Mouse (Mus musculus): ENCODE measurements at regions not wholly inside any gene's neighbourhood (a gene's known extent, or its start where the extent isn't known, plus 50 kb on each side); places are given as distances from the start of the nearest gene placed in this dataset.

DNA sequence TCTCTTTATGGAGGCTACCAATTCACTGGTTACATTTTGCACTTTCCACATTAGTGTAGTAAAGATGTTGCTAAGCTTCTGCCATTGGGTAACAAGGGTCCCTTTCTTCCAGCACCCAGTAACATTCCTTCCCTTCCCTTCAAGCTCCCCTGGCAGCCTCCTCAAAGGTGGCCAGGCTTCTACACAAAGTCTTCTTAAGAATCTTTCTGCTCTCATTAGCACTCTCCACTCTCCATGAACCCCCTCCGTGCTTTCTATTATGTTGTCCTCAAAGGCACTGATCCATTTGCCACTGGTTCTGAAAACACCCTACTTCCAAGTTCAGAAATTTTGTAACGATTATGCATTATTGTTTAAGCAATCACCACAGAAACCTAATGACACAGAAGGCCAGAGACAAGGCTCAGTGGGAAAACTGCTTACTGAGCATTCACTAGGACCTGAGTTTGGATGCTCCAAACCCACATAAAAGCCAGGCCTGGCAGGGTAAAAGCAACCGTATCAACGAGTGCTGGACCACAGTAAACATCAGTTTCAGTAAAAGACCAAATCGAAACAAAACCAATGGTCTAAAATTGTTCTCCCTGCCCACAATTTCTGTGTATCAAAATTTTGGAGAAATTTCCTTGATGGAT lies 522.6 kb downstream of the Gja1 start:
- no peak for DNase-seq

DNA sequence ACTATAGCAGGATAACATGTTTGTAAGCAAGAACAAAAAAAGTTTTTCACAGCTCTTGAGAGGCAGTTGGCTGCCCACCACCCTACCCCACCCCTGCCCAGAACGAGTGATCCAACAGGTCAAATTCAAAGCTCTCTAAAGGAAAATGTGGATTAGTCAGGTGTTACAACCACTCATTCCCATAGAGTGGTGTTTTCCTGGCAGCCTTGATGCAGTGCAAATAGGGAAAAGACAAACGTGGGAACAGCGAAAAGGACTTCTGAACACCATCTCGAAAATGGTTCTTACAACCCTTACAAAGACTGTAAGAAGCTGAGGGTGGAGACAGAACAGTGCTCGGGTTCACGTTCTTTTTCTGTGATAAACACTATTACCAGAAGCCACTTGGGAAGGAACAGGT lies 523.8 kb downstream of the Gja1 start:
- DNase-seq = no peak

DNA sequence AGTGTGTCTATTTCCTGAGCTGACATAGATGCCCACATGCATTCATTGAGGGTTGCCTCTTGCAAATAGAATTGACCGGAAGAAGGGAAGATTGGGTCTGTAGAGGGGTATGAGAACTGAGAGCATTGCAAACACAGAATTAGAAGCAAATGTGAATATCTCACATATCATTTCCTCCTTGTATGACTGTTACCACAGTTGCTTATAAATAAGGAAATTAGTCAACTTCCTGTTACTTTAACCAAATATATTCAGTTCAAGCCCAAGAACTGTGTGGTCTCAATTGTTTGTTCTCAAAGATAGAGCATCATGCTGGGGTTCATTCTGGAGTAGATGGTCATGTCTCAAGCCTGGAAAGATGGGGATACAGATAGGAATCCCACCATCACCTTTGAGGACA lies 535.6 kb downstream of the Gja1 start:
- no peak for DNase-seq

DNA sequence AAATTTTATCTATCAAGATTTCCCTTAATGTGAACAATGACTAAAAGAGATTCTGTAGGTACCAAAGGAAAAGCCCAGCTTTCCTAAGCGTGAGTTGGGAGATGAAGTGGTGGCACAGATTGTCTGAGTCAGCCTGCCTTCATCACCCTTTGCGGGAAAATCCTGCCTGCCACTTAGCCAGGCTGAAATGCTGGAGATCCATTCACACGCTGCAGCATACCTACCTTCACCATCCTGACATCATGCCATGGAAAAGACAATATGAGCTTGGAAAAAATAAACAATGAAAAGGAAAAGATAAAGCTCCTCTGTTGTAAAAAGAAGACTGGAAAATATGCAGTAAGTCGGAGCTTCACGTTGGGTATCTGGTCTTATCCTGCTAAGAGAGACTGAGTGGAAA lies 537.0 kb downstream of the Gja1 start:
- no peak for DNase-seq

DNA sequence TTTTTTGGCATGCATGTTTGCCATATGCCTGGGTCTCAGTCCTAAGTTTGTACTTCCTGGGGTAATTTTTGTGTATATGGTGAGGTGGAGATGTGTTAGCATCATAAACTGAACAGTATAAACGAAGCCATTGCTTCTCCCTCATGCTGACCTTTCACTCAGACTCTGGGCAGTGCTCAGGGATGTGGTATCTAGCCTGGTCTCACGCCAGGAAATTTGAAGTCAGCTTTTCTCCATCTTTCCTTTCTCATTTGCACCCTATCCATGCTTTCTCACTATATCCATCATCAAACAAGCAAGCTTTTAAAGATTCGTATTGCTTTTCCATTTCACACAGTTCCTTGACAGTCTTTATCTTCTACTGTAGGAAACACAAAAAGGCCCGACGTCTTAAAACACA lies 541.3 kb downstream of the Gja1 start:
- DNase-seq = no peak

DNA sequence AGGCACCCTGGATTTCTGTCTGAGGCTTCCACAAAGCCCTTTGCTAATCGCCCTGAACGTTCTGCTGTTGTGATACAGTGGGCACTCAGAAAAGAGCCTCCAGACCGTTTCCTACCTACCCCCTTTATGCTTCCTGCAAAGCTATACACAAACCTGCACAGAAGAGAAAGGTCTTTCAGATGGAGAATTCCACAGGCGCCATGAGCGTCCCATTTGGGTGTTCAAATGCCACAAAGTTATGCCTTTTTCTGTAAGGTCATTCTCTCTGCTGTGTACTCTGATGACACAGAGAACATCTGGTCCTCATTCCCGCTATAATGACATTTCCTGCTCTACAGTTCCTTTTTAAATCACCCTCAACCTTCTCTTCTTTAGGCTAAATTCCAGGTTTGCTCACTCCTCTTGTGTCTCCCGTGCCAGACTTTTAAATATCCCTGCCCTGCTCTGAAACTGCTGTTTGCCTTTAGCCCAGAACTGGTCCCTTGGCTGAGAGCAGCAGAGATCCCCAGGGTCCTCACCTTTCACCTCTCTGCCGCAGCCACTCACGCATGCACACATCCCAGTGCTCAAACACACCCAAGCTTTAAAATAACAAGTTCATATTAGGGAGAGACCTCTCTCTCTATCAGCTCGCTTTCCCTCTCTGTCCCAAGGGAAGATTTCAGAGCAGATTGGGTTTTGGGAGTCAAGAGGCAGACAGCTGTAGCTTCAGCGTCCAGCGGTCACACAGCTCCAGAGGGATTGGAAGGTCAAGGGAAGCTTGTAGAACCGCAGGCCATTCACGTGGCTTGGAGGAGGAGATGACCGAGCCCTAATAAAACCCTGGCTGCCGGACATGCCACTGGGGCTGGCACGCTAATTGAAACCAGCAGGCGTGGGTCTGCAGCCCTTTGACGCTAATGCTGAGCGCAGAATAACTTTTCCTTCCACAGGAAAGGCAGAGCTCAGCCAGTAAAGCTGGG lies 543.9 kb downstream of the Gja1 start:
- DNase-seq = peak; percentile 67

DNA sequence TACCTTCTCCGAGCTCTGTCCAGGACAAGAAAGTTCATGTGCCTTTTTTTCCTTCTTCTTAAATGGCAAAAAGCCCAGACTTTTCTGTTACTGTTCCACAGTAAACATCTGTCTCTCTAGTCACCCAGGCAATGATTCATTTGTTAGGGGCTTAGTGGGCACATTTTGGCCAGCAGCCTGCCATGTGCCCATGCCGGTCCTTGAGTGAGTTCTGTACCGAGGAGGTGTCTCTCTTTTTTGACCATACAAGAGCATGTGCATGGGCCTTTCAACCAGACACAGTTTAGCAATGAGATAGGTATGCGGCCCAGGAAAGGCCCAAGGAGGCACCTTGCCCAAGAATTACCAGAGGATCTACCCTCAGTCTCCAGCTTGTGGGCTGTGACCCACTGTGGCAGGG lies 551.0 kb upstream of the Hsf2 start:
- no peak for DNase-seq

DNA sequence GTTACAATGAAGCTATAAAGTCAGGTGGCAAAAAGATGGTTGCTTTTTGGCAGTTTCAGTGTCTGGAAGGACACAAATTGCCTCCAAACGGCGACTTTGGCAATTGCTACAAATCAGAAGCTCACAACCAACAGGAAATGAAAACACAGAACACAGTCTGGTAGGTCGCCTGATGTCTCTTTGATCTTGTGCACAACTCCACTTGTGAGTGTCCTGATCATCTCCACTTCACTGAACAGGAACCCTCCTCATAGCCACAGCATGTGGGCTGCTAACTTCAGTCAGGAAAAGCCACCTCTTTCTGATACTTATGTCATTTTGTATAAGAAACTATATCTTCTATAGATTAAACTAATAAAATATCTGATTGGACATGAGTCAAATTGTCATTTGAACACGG lies 544.2 kb upstream of the Hsf2 start:
- no peak for DNase-seq

DNA sequence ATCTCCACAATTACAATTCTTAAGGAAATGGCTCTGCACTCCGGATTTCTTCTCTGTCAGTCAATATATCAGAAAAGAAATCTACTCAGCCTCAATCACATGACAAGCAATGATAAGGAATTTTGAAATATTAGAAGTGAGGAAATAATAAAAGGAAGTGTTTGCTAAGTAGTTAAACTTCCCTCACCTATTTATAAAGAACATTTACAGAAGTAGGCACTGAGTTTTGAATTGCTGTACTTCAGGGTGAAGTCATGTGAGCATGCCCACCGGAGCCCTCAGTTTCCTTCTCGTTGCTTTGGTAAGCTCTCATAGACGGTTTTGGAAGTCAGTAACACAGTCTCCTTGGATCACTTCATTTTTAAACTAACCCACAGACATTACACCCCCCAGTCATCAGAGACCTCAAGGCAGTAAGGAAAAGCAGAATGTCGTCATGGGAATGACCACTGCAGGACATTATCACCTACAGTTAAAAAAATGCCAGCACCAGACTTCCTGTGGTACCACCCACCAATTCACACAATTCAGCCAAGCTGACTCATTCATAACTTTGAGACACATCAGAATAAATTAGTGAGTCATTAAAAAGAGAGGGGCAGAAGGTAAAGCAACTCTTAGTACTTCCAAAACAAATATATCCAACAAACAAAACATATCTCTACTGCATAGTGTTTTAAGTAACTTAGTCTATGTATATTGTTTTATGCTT lies 541.6 kb upstream of the Hsf2 start:
- DNase-seq = no peak

DNA sequence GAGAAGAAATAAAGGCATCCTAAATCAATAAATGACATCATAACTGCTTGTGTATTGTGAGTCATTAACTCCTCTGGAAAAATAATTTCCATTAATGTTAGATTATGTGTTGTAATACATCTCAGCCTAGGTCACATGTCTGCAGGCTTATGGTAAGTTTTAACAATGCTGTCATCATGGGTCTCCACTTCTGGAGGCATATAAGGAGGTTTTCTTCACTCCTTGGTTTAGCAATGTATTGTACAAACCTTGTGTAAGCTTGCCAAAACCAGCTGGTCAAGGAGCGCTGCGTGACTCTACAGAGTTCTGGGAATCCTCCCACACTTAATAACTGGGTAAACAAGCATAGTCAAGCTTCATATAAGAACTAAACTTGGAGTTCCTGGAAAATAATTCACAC lies 529.5 kb upstream of the Hsf2 start:
- DNase-seq = no peak

DNA sequence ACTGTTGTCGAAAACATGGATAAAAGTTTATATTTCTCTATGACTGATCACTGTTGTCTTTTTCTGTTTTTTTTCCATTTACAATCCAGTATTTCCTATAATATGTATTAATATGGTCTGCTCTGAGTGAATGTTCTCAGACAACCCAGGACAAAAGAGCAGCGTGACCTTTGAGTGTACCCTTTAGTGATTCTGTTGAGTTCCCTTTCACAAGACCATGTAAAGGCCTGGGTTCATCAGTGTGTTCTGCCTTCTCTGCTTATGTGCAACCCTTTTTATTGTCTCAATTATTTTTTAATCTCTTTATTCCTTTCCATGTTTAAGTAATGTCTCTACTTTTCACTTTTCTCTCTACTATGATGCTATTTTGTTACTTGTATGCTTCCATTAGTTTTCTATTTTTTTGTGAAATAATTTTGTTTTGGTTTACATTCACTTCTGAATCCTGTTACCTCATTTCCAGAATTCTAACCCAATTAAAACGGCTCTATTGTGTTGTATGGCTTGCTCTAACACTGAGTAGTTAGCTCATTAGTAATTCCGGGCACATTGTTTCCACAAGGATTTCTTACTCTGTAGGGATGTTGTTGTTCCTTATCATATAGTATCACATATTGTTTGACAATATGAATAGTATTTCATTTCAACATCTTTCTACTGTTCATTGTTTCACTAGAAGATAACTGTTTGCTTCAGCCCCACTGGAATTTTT lies 523.9 kb upstream of the Hsf2 start:
- DNase-seq = no peak

DNA sequence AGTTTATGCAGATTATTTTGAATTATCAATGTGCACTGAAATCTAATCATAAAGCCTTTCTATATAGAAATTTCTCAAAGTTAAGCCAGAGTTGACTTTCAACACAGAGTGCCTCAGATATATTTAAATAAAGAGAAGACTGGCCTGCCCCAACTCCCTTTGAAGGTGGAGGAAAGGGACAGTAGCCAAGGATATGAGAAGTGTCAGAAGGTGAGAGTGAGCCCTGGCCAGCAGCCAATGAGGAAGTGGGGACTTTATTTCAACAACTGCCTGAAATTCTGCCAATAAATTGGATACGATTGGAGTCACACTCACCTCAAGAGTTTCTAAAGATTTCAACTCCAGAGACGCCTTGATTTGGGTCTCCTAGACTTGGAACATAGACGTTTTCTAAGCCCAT lies 523.0 kb upstream of the Hsf2 start:
- no peak for DNase-seq

DNA sequence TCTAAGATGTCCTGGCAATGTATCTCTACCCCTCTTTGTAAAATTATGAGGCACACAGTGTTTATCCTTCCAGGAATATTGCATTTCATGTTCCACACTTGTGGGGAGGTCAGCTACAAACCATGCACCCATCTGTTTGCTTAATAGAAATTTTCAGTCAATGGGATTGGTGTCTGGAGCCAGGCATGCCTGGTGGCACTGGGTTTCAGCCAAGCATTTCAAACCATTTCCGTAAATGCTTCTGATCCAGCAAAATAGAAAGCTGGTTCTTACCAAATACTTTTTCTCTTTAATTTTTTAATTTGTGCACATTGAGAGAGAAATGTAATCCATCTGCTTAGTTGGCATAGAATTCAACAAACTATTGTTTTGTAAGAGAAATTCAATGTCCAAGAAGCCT lies 517.3 kb upstream of the Hsf2 start:
- DNase-seq = no peak

DNA sequence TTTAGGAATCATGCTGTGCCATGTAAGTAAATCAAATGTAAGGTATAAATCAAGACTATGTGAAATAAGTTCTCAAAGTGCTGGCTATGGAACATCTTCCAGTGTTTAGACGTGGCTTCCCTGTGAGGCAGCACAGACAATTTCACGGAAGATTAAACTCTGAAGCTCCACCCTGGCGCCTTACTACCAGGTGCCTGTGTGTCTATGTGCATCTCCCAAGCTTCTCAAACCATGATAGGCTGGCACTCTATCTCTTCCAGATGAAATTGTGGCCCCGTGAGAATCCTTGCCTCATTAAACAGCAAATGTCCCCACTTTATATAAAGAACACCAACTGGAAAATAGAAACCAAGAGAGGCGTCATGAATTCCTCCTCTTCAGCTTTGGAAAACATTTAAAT lies 511.4 kb upstream of the Hsf2 start:
- DNase-seq = no peak

DNA sequence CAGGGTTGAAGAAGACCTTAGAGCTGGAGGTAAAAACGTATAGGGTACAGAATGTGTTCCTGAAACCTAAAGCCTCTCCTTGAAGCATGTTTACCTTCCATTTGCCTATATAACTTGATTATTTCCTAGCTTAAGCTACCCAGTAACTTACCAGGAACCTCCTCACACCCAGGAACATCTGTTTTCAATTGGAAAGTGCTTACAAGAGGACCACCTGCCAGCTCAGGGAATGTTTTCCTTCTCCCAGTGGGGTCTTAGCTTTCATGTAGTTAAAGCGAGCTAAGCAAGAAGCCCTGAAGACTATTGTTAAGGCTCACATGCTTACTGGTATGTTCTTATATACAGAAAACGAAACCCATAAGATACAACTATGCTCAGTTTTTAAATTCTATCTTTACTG lies 506.6 kb upstream of the Hsf2 start:
- no peak for DNase-seq

DNA sequence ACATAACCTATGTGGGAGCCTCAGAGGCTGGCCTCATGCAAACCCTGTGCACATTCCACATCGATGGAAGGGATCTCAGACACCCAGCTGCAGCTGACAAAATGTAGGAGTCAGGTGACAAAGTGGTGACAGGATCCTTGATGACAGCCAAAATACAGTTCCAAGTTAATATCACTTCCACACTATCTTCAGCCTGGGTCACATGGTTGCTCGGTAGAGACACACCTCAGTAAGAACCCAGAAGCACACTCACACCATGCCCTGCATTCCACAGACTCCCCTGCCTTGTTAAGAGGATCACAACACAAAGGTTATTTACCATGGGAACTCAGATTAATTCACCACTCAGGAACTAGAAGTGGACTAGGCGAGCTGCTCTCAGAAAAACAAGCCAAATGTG lies 505.4 kb upstream of the Hsf2 start:
- DNase-seq = no peak

DNA sequence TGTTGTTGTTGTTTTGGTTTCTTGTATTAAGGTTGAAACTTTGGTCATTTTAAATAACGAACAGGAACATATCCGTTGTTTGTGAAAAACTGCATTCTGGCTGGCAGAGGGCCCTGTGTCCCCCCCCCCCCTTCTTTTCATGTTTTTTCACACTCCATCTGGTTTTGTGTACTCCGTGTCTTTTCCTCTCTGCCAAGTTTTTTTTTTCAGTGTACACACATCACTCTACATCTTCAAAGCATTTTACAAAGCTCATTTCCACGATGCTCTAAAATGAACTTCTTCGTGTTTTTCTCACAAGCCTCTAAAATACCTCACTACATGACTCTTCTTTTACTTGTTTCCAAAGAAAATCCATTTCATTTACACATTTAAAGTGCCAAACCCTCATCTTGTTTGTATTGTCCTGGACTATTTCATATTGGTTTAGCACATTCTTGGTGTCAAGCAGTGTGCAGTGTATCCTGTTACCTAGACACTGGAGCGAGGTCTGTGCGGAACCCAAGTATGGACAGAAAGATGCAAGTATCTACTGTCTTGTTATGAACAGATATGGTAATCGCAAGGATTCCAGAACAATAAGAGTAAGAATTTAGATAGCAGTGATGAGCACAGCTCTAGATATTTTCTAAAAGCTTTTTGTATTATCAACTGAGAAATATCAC lies 503.5 kb upstream of the Hsf2 start:
- no peak for DNase-seq

DNA sequence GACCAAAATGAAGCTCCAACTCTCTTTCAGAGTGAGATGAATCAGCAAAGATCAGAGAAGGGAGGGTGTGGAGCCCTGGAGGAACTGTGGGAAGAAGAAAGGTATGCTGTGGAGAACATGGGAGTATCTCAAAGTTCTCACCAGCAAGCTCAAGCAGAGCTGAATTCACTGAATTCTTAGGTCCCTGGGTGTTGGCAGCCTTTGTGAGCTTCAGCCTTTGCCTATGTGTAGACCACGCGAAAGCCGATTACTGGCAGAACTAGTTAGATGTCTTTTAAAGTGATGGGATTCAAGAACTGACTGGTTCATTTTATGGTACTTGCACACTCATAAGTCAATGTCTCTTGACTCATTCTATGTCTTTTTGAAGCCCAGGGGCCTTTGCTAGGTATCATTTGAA lies 491.2 kb upstream of the Hsf2 start:
- no peak for DNase-seq

DNA sequence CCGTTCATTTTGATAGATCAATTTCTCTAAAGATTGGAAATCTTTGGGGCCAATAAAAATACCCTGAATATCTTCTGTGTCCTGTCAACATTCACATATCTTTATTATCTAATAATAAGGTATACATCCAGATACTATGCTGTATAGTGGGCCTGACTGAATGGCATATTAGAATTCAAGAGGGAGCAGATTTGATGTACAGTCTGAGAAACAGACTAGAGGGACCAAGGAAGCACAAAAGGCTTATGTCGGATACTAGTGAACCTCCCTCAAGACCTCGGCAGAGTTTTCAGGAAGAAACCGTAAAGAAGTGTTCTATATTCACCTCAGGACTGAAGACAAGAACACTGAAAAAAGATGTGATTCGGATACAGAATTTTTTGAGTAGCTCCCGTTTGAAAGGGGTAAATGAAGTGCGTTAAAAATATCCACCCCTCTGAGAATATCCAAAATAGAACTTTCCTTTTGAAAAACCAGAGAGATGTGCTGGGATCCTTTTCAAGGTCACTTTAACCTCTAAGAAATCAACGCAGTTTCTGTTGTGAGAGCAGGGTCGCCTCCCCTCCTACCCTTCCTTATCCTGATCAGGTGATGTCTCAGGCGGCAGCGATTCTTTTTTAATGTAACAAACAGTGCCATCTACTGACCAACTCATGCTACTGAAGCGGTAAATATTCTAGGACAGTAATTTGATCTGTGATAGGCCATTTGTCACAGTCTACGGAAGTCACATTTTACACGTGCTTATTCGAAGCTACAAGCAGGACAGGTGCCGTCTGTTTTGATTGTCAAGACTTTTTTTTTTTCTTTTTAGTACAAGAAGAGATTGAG lies 485.1 kb upstream of the Hsf2 start:
- DNase-seq = peak; percentile 12

DNA sequence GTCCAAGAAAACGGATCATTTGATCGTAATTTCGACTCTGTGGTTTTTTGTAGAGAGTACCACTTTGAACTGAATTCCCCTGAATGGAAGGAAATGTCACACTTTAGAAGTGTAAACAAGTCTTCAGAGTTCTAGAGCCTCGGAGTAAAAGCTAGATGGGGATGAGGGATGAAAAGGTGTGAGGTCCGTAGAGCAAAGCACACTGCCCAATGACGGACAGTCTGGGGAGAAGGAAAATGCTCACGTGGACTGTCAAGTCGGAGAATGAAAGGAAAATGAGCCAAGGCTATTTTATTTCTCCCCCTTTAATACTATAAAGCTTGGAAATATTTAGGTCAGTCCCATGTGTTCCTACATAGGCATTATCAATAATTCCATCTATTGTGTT lies 484.5 kb upstream of the Hsf2 start:
- DNase-seq = no peak

DNA sequence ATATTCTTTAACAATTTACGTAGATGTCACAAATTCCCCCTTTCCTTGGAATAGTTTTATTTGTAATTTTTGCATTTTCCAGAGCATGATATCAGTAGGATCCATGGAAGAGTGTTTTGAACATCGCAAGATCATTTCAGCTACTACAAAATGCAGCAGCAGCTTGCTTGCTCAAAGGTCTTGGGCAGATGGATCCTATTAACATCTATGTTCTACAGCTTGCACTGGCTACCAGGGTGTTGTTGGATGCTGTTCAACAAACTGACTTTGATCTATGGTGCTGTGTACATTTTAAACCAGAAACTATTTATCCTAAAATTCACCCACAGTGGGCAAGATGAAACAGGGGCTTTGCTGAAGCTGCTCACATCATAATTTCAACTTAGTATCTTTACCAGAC lies 448.5 kb upstream of the Hsf2 start:
- DNase-seq = no peak

DNA sequence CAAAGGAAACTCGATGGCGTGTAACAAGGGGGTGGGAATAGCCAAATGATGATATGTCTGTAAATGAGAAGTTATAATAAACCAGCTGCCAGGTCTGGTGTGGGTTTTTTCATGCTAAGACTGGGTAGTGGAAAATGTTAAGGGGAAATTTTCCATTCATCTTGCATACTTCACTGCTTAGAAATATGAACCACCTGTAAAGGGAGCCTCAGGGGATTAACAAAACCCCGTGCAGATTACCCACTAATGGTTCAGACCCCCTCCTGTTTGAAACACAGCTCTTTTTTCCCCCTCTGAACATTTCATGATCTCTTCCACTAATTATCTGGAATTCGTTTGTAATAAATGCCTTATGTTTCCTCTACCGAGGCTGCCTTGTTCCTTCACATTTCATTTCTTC lies 446.0 kb upstream of the Hsf2 start:
- no peak for DNase-seq
